Mouse (Mus musculus): ENCODE measurements around the gene Gtf2ird1. TPM values are rescaled to one million over a fixed set of nuclear protein-coding genes. Genes with fewer than 3 reads are reported as not detected.

The Gtf2ird1 gene
- polyA plus RNA-seq, 1 experiment: 31.9 TPM

GRCm38 (mm10) chr5:134314688-134315622, 141.6 kb downstream of the Gtf2ird1 start, which contains the start of gene Gtf2i:
Gtf2i (minus strand) TSS chr5:134314760.
- Histone ChIP-seq H3K4me3 (ENCODE audit: insufficient read depth, low read length) (peak within 1 kb of the TSS; percentile 100), H3K27ac (ENCODE audit: insufficient read depth, low read length) (peak within 1 kb of the TSS; percentile 100), H3K4me1 (ENCODE audit: control insufficient read depth, insufficient read depth, low read length) (peaks cover 1% of the 10 kb centered on the region; the same call in 1 of the 2 replicates)
- no peak for TF ChIP-seq CTCF (IDR thresholded peaks at IDR 0.05; ENCODE audit: extremely low read depth, insufficient read depth, low read length)

GRCm38 (mm10) chr5:134314068-134314674, 142.3 kb downstream of the Gtf2ird1 start:
- H3K4me3 ChIP-seq (ENCODE audit: insufficient read depth, low read length): peak overlapping the region; percentile 100
- H3K4me1 ChIP-seq (ENCODE audit: control insufficient read depth, insufficient read depth, low read length): peaks cover 1% of the 10 kb centered on the region; the same call in 1 of the 2 replicates
- H3K27ac ChIP-seq (ENCODE audit: insufficient read depth, low read length): peak overlapping the region; percentile 100
- TF ChIP-seq POLR2A (IDR thresholded peaks at IDR 0.05; ENCODE audit: extremely low read depth, insufficient read depth, low read length) (no peak), CTCF (IDR thresholded peaks at IDR 0.05; ENCODE audit: extremely low read depth, insufficient read depth, low read length) (no peak)

- TF ChIP-seq CTCF (IDR thresholded peaks at IDR 0.05; ENCODE audit: extremely low read depth, insufficient read depth, low read length) (no peak), POLR2A (IDR thresholded peaks at IDR 0.05; ENCODE audit: extremely low read depth, insufficient read depth, low read length) (peak; percentile 73; the same call in 1 of the 2 replicates)
- peaks cover 1% of the 10 kb centered on the region; the same call in 1 of the 2 replicates for H3K4me1 ChIP-seq (ENCODE audit: control insufficient read depth, insufficient read depth, low read length)
- H3K4me3 ChIP-seq (ENCODE audit: insufficient read depth, low read length): peak overlapping the region; percentile 100
These were observed 143.0 kb downstream of the Gtf2ird1 start for GRCm38 (mm10) chr5:134313451-134314067.

GRCm38 (mm10) chr5:134312691-134313450, 143.6 kb downstream of the Gtf2ird1 start:
- H3K4me1 ChIP-seq (ENCODE audit: control insufficient read depth, insufficient read depth, low read length): peaks cover 1% of the 10 kb centered on the region; the same call in 1 of the 2 replicates
- TF ChIP-seq CTCF (IDR thresholded peaks at IDR 0.05; ENCODE audit: extremely low read depth, insufficient read depth, low read length) (no peak), POLR2A (IDR thresholded peaks at IDR 0.05; ENCODE audit: extremely low read depth, insufficient read depth, low read length) (peak; percentile 48; the same call in 1 of the 2 replicates)
- H3K4me3 ChIP-seq (ENCODE audit: insufficient read depth, low read length): peak overlapping the region; percentile 100
- H3K27ac ChIP-seq (ENCODE audit: insufficient read depth, low read length): peak overlapping the region; percentile 76

More at GRCm38 (mm10) chr5:134313451-134314067, 143.0 kb downstream of the Gtf2ird1 start:
- peak overlapping the region; percentile 100 for H3K27ac ChIP-seq (ENCODE audit: insufficient read depth, low read length)

GRCm38 (mm10) chr5:134311894-134312411, 144.6 kb downstream of the Gtf2ird1 start:
- no peak for TF ChIP-seq POLR2A (IDR thresholded peaks at IDR 0.05; ENCODE audit: extremely low read depth, insufficient read depth, low read length)
- no peak for TF ChIP-seq CTCF (IDR thresholded peaks at IDR 0.05; ENCODE audit: extremely low read depth, insufficient read depth, low read length)
- Histone ChIP-seq H3K4me3 (ENCODE audit: insufficient read depth, low read length) (no peak overlapping the region; the same call in 1 of the 2 replicates), H3K27ac (ENCODE audit: insufficient read depth, low read length) (no peak overlapping the region), H3K4me1 (ENCODE audit: control insufficient read depth, insufficient read depth, low read length) (peaks cover 3% of the 10 kb centered on the region; the same call in 1 of the 2 replicates)

GRCm38 (mm10) chr5:134310201-134310600, 146.3 kb downstream of the Gtf2ird1 start:
- Histone ChIP-seq H3K4me1 (ENCODE audit: control insufficient read depth, insufficient read depth, low read length) (peaks cover 3% of the 10 kb centered on the region; the same call in 1 of the 2 replicates), H3K4me3 (ENCODE audit: insufficient read depth, low read length) (no peak overlapping the region), H3K27ac (ENCODE audit: insufficient read depth, low read length) (no peak overlapping the region)
- no peak for TF ChIP-seq POLR2A (IDR thresholded peaks at IDR 0.05; ENCODE audit: extremely low read depth, insufficient read depth, low read length)
- TF ChIP-seq CTCF (IDR thresholded peaks at IDR 0.05; ENCODE audit: extremely low read depth, insufficient read depth, low read length): no peak

- 0 out of 2 replicates have a peak overlapping the region, but pooled peaks have one; percentile 22 for H3K27ac ChIP-seq (ENCODE audit: insufficient read depth, low read length)
- peaks cover 7% of the 10 kb centered on the region; the same call in 1 of the 2 replicates for H3K4me1 ChIP-seq (ENCODE audit: control insufficient read depth, insufficient read depth, low read length)
- no peak overlapping the region for H3K4me3 ChIP-seq (ENCODE audit: insufficient read depth, low read length)
- TF ChIP-seq POLR2A (IDR thresholded peaks at IDR 0.05; ENCODE audit: extremely low read depth, insufficient read depth, low read length) (no peak), CTCF (IDR thresholded peaks at IDR 0.05; ENCODE audit: extremely low read depth, insufficient read depth, low read length) (no peak)
These were observed 147.2 kb downstream of the Gtf2ird1 start for GRCm38 (mm10) chr5:134309345-134309744.

Other genes with a start within 250 kb of the Gtf2ird1 start
- 7.6 and 7.7 TPM in 2 replicates for gene Ncf1, start 227.1 kb downstream of the Gtf2ird1 start, polyA plus RNA-seq (2012; rRNA removed)
- gene Gtf2i, start 142.0 kb downstream of the Gtf2ird1 start, polyA plus RNA-seq (2012; rRNA removed): 149 and 157 TPM in 2 replicates
- 74.1 and 77.0 TPM in 2 replicates for gene Clip2, start 95.7 kb upstream of the Gtf2ird1 start, polyA plus RNA-seq (2012; rRNA removed)
- 0.06 and 0.49 TPM in 2 replicates for gene Syna, start 103.5 kb upstream of the Gtf2ird1 start, polyA plus RNA-seq (2012; rRNA removed)
- gene Rfc2, start 124.7 kb upstream of the Gtf2ird1 start, polyA plus RNA-seq (2012; rRNA removed): 124 and 128 TPM in 2 replicates
- gene Lat2, start 158.3 kb upstream of the Gtf2ird1 start, polyA plus RNA-seq (2012; rRNA removed): 4.9 and 5.4 TPM in 2 replicates
- gene Eif4h, start 182.8 kb upstream of the Gtf2ird1 start, polyA plus RNA-seq (2012; rRNA removed): 360 and 369 TPM in 2 replicates
- 49.9 and 53.1 TPM in 2 replicates for gene Limk1, start 231.9 kb upstream of the Gtf2ird1 start, polyA plus RNA-seq (2012; rRNA removed)